Mouse (Mus musculus): Measurements from ENCODE around the gene Lingo1. TPM values are rescaled to one million over a fixed set of nuclear protein-coding genes. Genes with fewer than 3 reads are reported as not detected.

Lingo1 gene
- polyA plus RNA-seq, 1 experiment from 2014 or later = 8.9 TPM

- Histone ChIP-seq H3K9me3 (replicated peaks) (no peaks in the 10 kb centered on the region), H3K36me3 (no peaks in the 10 kb centered on the region), H3K4me1 (peaks cover 8% of the 10 kb centered on the region; the same call in 1 of the 2 replicates), H3K27ac (replicated peaks) (no peak overlapping the region), H3K4me2 (replicated peaks) (no peak overlapping the region), H3K27me3 (no peaks in the 10 kb centered on the region), H3K4me3 (replicated peaks) (no peak overlapping the region), H3K9ac (no peak overlapping the region)
- 72% methylated on average over 5 of the region's 5 CpGs for WGBS
- ATAC-seq (ENCODE audit: insufficient number of reproducible peaks, low FRiP score, low TSS enrichment, low read depth) = no peak
These were observed 185.8 kb downstream of the Lingo1 start for GRCm38 (mm10) chr9:56610466-56610865.

- Histone ChIP-seq H3K27me3 (no peaks in the 10 kb centered on the region), H3K4me3 (replicated peaks) (no peak overlapping the region), H3K9me3 (replicated peaks) (no peaks in the 10 kb centered on the region), H3K4me1 (peaks cover 13% of the 10 kb centered on the region; the same call in 1 of the 2 replicates), H3K36me3 (no peaks in the 10 kb centered on the region), H3K27ac (replicated peaks) (no peak overlapping the region), H3K4me2 (replicated peaks) (no peak overlapping the region), H3K9ac (no peak overlapping the region)
- ATAC-seq (ENCODE audit: insufficient number of reproducible peaks, low FRiP score, low TSS enrichment, low read depth) = no peak
- WGBS = 21% methylated on average over 5 of the region's 5 CpGs
These were observed 186.8 kb downstream of the Lingo1 start for GRCm38 (mm10) chr9:56609486-56609885.

- Histone ChIP-seq H3K4me1 (peaks cover 14% of the 10 kb centered on the region; the same call in 1 of the 2 replicates), H3K9ac (no peak overlapping the region), H3K4me3 (replicated peaks) (no peak overlapping the region), H3K36me3 (no peaks in the 10 kb centered on the region), H3K9me3 (replicated peaks) (no peaks in the 10 kb centered on the region), H3K4me2 (replicated peaks) (no peak overlapping the region), H3K27ac (replicated peaks) (no peak overlapping the region), H3K27me3 (no peaks in the 10 kb centered on the region)
- no peak for ATAC-seq (ENCODE audit: insufficient number of reproducible peaks, low FRiP score, low TSS enrichment, low read depth)
- WGBS = 17% methylated on average over 11 of the region's 11 CpGs
These were observed 187.4 kb downstream of the Lingo1 start for GRCm38 (mm10) chr9:56608691-56609351.

- H3K4me2 ChIP-seq (replicated peaks) = no peak overlapping the region
- H3K4me3 ChIP-seq (replicated peaks) = no peak overlapping the region
- no peak overlapping the region for H3K9ac ChIP-seq
- H3K36me3 ChIP-seq = no peaks in the 10 kb centered on the region
- H3K9me3 ChIP-seq (replicated peaks) = no peaks in the 10 kb centered on the region
- WGBS = 71% methylated on average over 16 of the region's 16 CpGs
- ATAC-seq (ENCODE audit: insufficient number of reproducible peaks, low FRiP score, low TSS enrichment, low read depth) = no peak
- peaks cover 14% of the 10 kb centered on the region; the same call in 1 of the 2 replicates for H3K4me1 ChIP-seq
- H3K27ac ChIP-seq (replicated peaks) = 0 out of 2 replicates have a peak overlapping the region, but pooled peaks have one; percentile 28
- no peaks in the 10 kb centered on the region for H3K27me3 ChIP-seq
These were observed 190.1 kb downstream of the Lingo1 start for GRCm38 (mm10) chr9:56606082-56606740.

- Histone ChIP-seq H3K4me3 (replicated peaks) (no peak overlapping the region), H3K27me3 (no peaks in the 10 kb centered on the region), H3K9me3 (replicated peaks) (no peaks in the 10 kb centered on the region), H3K36me3 (no peaks in the 10 kb centered on the region), H3K9ac (no peak overlapping the region), H3K27ac (replicated peaks) (no peak overlapping the region), H3K4me2 (replicated peaks) (no peak overlapping the region), H3K4me1 (peaks cover 14% of the 10 kb centered on the region; the same call in 1 of the 2 replicates)
- no peak for ATAC-seq (ENCODE audit: insufficient number of reproducible peaks, low FRiP score, low TSS enrichment, low read depth)
These were observed 190.8 kb downstream of the Lingo1 start for GRCm38 (mm10) chr9:56605443-56605806.

GRCm38 (mm10) chr9:56604797-56605442 lies 191.3 kb downstream of the Lingo1 start:
- Histone ChIP-seq H3K4me2 (replicated peaks) (no peak overlapping the region), H3K27me3 (no peaks in the 10 kb centered on the region), H3K36me3 (no peaks in the 10 kb centered on the region), H3K27ac (replicated peaks) (no peak overlapping the region), H3K4me1 (peaks cover 14% of the 10 kb centered on the region; the same call in 1 of the 2 replicates), H3K9me3 (replicated peaks) (no peaks in the 10 kb centered on the region), H3K4me3 (replicated peaks) (no peak overlapping the region), H3K9ac (no peak overlapping the region)
- no peak; the same call in 1 of the 2 replicates for ATAC-seq (ENCODE audit: insufficient number of reproducible peaks, low FRiP score, low TSS enrichment, low read depth)
- 49% methylated on average over 12 of the region's 12 CpGs for WGBS

GRCm38 (mm10) chr9:56600655-56601054 lies 195.6 kb downstream of the Lingo1 start:
- H3K27ac ChIP-seq (replicated peaks) = no peak overlapping the region
- no peak overlapping the region for H3K4me2 ChIP-seq (replicated peaks)
- H3K4me3 ChIP-seq (replicated peaks) = no peak overlapping the region
- H3K27me3 ChIP-seq = no peaks in the 10 kb centered on the region
- no peaks in the 10 kb centered on the region for H3K36me3 ChIP-seq
- ATAC-seq (ENCODE audit: insufficient number of reproducible peaks, low FRiP score, low TSS enrichment, low read depth) = no peak
- H3K9me3 ChIP-seq (replicated peaks) = no peaks in the 10 kb centered on the region
- peaks cover 7% of the 10 kb centered on the region; the same call in 1 of the 2 replicates for H3K4me1 ChIP-seq
- H3K9ac ChIP-seq = no peak overlapping the region
- WGBS = 51% methylated on average over 11 of the region's 11 CpGs

- Histone ChIP-seq H3K36me3 (no peaks in the 10 kb centered on the region), H3K4me1 (no peaks in the 10 kb centered on the region), H3K27ac (replicated peaks) (no peak overlapping the region), H3K9ac (no peak overlapping the region), H3K27me3 (no peaks in the 10 kb centered on the region), H3K4me3 (replicated peaks) (no peak overlapping the region), H3K4me2 (replicated peaks) (no peak overlapping the region), H3K9me3 (replicated peaks) (no peaks in the 10 kb centered on the region)
- ATAC-seq (ENCODE audit: insufficient number of reproducible peaks, low FRiP score, low TSS enrichment, low read depth) = no peak
- 90% methylated on average over 7 of the region's 7 CpGs for WGBS
These were observed 203.6 kb downstream of the Lingo1 start for GRCm38 (mm10) chr9:56592639-56593038.

GRCm38 (mm10) chr9:56591248-56591888 lies 204.9 kb downstream of the Lingo1 start:
- Histone ChIP-seq H3K27ac (replicated peaks) (no peak overlapping the region), H3K27me3 (no peaks in the 10 kb centered on the region), H3K4me1 (no peaks in the 10 kb centered on the region), H3K4me3 (replicated peaks) (no peak overlapping the region), H3K4me2 (replicated peaks) (no peak overlapping the region), H3K9me3 (replicated peaks) (no peaks in the 10 kb centered on the region), H3K9ac (no peak overlapping the region), H3K36me3 (no peaks in the 10 kb centered on the region)
- no peak for ATAC-seq (ENCODE audit: insufficient number of reproducible peaks, low FRiP score, low TSS enrichment, low read depth)
- 83% methylated on average over 8 of the region's 8 CpGs for WGBS

- 38% methylated on average over 5 of the region's 5 CpGs for WGBS
- ATAC-seq (ENCODE audit: insufficient number of reproducible peaks, low FRiP score, low TSS enrichment, low read depth) = no peak
- Histone ChIP-seq H3K9ac (no peak overlapping the region), H3K9me3 (replicated peaks) (no peaks in the 10 kb centered on the region), H3K36me3 (no peaks in the 10 kb centered on the region), H3K4me3 (replicated peaks) (no peak overlapping the region), H3K27ac (replicated peaks) (no peak overlapping the region), H3K4me2 (replicated peaks) (no peak overlapping the region), H3K27me3 (no peaks in the 10 kb centered on the region), H3K4me1 (no peaks in the 10 kb centered on the region)
These were observed 206.5 kb downstream of the Lingo1 start for GRCm38 (mm10) chr9:56589762-56590161.

- ATAC-seq (ENCODE audit: insufficient number of reproducible peaks, low FRiP score, low TSS enrichment, low read depth) = no peak
- Histone ChIP-seq H3K4me1 (no peaks in the 10 kb centered on the region), H3K9me3 (replicated peaks) (no peaks in the 10 kb centered on the region), H3K4me2 (replicated peaks) (no peak overlapping the region), H3K36me3 (no peaks in the 10 kb centered on the region), H3K9ac (no peak overlapping the region), H3K4me3 (replicated peaks) (no peak overlapping the region), H3K27ac (replicated peaks) (no peak overlapping the region), H3K27me3 (no peaks in the 10 kb centered on the region)
- 51% methylated on average over 7 of the region's 7 CpGs for WGBS
These were observed 212.2 kb downstream of the Lingo1 start for GRCm38 (mm10) chr9:56584043-56584424.
